Mouse (Mus musculus) central nervous system, embryonic 14 days (tissue): ENCODE data around the gene Mettl6. TPM values are rescaled to one million over a fixed set of nuclear protein-coding genes. Genes with fewer than 3 reads are reported as not detected.

Source experiments
- polyA plus RNA-seq: library from polyadenylated mRNA; depleted of rRNA; stranded (reverse); fragments of >200 nt; gene quantifications from 2 replicates; pipeline ENCODE4 v1.2.3, GENCODE M21; 2012; rRNA removed

Mettl6 gene
- polyA plus RNA-seq = 26.0 and 27.9 TPM in 2 replicates

DNA sequence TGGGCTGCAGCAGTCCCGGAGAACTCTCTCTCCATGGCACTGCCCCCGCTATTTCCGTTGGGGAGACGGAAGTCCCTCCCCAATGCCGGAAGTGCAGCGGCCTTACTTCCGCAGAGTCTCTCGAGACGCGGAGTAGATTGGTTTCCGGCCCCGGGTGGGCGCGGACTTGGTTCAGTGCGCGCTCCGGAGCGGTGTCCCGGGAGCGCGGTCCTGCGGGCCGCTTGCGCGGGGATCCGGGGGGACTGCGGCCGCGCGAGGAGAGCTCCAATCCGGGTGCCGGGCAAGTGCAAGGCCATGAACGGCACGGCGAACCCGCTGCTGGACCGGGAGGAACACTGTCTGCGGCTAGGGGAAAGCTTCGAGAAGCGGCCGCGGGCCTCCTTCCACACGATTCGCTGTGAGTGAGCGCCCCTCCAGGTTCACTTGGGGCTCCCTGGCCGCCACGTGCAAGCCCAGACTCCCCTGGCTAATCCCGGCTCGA, at the start of gene Mettl6:
Gene Mettl6 (minus strand): TSS at position 66 of the 481 bp plus-strand sequence.

GRCm38 (mm10) chr14:31494349-31494974, 378 bp downstream of the Mettl6 start, which contains the start of gene Eaf1:
TSS of gene Eaf1 (plus strand) at chr14:31494399.

GRCm38 (mm10) chr14:31435930-31436693, 58.7 kb downstream of the Mettl6 start, which contains the start of gene Sh3bp5:
TSS of gene Sh3bp5 (minus strand) at chr14:31436078.

Other genes starting within 250 kb of the Mettl6 start
- 8.3 and 8.4 TPM in 2 replicates for gene Phf7, start 243.7 kb downstream of the Mettl6 start, polyA plus RNA-seq
- gene Bap1, start 243.6 kb downstream of the Mettl6 start, polyA plus RNA-seq = 123 and 131 TPM in 2 replicates
- gene Dnah1, start 171.1 kb downstream of the Mettl6 start, polyA plus RNA-seq = 5.7 and 6.7 TPM in 2 replicates
- gene Capn7, start 158.4 kb downstream of the Mettl6 start, polyA plus RNA-seq = 64.0 and 66.5 TPM in 2 replicates
- 141 and 143 TPM in 2 replicates for gene Sh3bp5, start 59.0 kb downstream of the Mettl6 start, polyA plus RNA-seq
- gene Eaf1, start 641 bp downstream of the Mettl6 start, polyA plus RNA-seq = 21.2 and 22.8 TPM in 2 replicates
- gene Colq, start 96.3 kb upstream of the Mettl6 start, polyA plus RNA-seq = 0.11 and 0.91 TPM in 2 replicates
- not detected in 2 replicates for gene Gm49387, start 145.8 kb upstream of the Mettl6 start, polyA plus RNA-seq
- 26.0 and 32.3 TPM in 2 replicates for gene Btd, start 146.0 kb upstream of the Mettl6 start, polyA plus RNA-seq
- gene Hacl1, start 146.2 kb upstream of the Mettl6 start, polyA plus RNA-seq = 11.3 and 12.8 TPM in 2 replicates